Mouse (Mus musculus) bone marrow macrophage, adult 2 months (primary cell): ENCODE results near the gene Rnf123. TPM values are rescaled to one million over a fixed set of nuclear protein-coding genes. Genes with fewer than 3 reads are reported as not detected.
A peak's percentile ranks its signal among the peaks of the same experiment; 100 is the strongest.

Experiments
- H3K27ac ChIP-seq: 2 replicates; pipeline ENCODE4 v1.5.1; 2012; ENCODE audit warnings: low read depth, low read length; ENCODE audit not compliant: insufficient read depth
- H3K4me1 ChIP-seq: 2 replicates; pipeline ENCODE4 v1.6.1; 2012; ENCODE audit warnings: low read length; ENCODE audit not compliant: control insufficient read depth, insufficient read depth
- H3K4me3 ChIP-seq: 2 replicates; pipeline ENCODE4 v1.5.1; 2012; ENCODE audit warnings: mild to moderate bottlenecking, low read length, moderate library complexity; ENCODE audit not compliant: insufficient read depth
- CTCF ChIP-seq: IDR thresholded peaks from 2 replicates; pipeline ENCODE4 v1.5.1; 2012; ENCODE audit warnings: low read depth, mild to moderate bottlenecking, low read length, moderate library complexity
- POLR2A ChIP-seq: IDR thresholded peaks from 2 replicates; pipeline ENCODE4 v1.6.1; 2012; ENCODE audit warnings: mild to moderate bottlenecking, low read depth, low read length, borderline replicate concordance
- polyA plus RNA-seq: library from polyadenylated mRNA; stranded (reverse); fragments of >200 nt; gene quantifications from 2 replicates; pipeline ENCODE4 v1.2.4, GENCODE M21; 2012; ENCODE audit not compliant: missing spikeins, insufficient read depth, insufficient read length

The Rnf123 gene
- 23.5 and 24.9 TPM in 2 replicates for polyA plus RNA-seq

DNA sequence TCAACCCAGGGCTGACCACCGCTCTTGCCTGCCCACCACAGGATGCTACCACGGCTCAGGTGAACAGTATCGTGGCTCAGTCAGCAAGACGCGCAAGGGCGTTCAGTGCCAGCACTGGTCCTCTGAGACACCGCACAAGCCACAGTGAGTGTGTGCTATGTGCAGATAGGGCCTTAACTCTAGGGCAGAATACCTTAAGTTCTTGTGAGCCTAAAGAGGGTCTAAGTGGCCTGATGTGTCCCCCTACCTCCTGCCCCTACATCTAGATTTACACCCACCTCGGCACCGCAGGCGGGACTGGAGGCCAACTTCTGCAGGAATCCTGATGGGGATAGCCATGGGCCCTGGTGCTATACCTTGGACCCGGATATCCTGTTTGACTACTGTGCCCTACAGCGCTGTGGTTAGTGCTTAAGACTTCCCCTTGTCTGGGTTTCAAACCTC is at the start of gene Rnf123:
TSS of gene Rnf123 (minus strand) at position 359 of the 444 bp plus-strand sequence.
- Histone ChIP-seq H3K27ac (no peak within 1 kb of the TSS), H3K4me1 (peaks cover 5% of the 10 kb centered on the region), H3K4me3 (no peak within 1 kb of the TSS)
- no peak for TF ChIP-seq CTCF
- no peak for TF ChIP-seq POLR2A

DNA sequence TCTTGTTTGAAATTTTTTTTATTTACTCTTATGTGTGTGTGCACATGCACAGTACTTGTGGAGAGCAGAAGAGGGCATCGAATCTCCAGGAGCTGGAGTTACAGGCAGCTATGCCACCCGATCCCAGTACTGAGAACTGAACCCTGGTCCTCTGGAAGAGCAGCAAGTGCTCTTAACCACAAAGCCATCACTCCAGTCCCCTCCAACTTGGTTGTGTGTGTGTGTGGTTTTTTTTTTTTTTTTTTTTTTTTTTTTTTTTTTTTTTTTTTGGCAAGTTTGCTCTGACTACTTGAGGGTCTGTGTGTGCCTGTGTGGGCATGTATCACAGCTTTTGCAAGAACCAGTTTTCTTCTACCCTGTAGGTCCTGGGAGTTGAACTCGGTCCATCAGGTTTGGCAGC is 49.2 kb upstream of the Rnf123 start:
- Histone ChIP-seq H3K4me3 (no peak overlapping the region), H3K4me1 (peaks cover 35% of the 10 kb centered on the region), H3K27ac (no peak overlapping the region)
- TF ChIP-seq CTCF (no peak), POLR2A (no peak)

DNA sequence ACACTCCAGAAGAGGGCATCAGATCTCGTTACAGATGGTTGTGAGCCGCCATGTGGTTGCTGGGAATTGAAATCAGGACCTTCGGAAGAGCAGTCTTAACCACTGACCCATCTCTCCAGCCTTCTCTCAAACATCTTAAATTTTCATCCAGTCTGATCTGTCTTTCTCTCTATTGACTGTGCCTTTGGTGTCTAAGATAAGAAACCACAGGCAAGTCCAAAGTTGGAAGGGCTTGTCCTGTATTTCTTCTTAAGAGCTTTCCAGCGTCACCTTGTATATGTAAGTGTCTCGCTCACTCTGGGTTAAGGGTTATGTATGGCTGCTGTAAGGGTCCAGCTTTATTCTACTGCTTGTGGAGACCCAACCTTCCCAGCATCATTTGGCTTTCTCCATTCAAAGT is 48.4 kb upstream of the Rnf123 start:
- Histone ChIP-seq H3K4me3 (no peak overlapping the region), H3K4me1 (peaks cover 30% of the 10 kb centered on the region), H3K27ac (no peak overlapping the region)
- TF ChIP-seq CTCF, result no peak
- TF ChIP-seq POLR2A, result no peak

DNA sequence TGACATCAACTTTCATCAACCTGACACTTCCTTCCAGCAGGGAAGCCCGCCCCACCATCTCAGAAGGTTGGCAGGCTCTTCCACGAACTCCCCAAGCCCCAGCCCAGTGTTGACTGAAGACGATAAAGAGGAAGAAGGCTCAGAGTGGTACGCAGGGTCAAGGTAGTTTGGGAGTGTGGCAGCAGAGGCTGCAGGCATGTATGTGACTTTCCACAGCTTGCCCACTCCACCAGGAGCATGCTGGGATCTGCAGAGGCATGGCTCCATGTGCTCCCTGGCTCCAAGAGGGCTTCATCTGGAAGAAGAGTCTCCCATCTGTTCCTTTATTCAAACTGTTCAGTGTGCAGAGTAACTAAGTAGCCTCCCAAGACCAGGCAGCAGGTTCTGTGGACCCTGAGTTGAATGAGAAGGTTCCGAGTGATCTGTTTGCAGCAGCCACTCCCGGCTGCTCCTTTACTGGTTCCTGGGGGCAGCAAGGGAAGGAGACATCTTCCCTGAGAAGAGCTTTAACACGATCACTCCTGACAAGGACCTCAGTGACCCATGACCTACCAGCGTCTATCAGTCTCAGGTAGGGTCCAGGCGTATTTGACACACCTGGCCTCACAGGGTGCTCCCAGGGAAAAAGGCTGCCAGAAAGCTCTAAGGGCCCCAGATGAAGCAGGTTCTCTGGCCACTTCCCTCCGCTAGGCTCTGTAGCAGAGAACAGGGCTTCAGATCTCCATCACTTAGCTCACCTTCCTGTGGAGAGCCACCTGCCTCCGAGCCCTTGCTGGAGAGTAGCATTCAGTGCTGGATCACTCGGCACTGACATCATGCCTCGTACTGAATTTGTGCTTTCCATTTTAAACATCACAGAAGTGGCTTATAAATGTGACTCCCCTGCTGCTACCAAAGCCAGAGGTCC is 46.1 kb upstream of the Rnf123 start:
- H3K4me1 ChIP-seq, result peaks cover 38% of the 10 kb centered on the region
- TF ChIP-seq CTCF (no peak), POLR2A (no peak)

DNA sequence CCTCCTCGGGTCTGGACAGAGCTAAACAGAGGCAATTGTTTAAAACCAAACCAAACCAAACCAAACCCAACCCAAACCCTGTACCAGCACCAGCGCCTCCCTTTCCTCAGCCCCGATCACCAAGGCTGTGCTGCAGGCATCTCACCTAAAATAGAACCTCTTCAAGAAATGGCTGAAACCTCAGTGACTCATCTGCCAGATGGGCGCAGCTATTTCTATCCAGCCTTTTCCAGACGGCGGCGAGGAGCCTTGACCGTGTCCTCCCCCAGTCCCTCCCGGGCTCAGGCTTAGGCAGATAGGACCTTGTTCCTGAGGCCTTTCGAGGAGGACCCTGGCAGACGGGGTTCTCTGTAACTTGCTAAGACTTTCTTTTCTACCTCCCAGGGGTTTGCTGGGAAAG is 45.1 kb upstream of the Rnf123 start:
- Histone ChIP-seq H3K27ac (0 out of 2 replicates have a peak overlapping the region, but pooled peaks have one; percentile 4), H3K4me3 (no peak overlapping the region), H3K4me1 (peaks cover 45% of the 10 kb centered on the region)
- TF ChIP-seq CTCF (no peak), POLR2A (no peak)

More for the DNA sequence above, 46.1 kb upstream of the Rnf123 start:
- H3K4me3 ChIP-seq, result no peak overlapping the region
- no peak overlapping the region for H3K27ac ChIP-seq

DNA sequence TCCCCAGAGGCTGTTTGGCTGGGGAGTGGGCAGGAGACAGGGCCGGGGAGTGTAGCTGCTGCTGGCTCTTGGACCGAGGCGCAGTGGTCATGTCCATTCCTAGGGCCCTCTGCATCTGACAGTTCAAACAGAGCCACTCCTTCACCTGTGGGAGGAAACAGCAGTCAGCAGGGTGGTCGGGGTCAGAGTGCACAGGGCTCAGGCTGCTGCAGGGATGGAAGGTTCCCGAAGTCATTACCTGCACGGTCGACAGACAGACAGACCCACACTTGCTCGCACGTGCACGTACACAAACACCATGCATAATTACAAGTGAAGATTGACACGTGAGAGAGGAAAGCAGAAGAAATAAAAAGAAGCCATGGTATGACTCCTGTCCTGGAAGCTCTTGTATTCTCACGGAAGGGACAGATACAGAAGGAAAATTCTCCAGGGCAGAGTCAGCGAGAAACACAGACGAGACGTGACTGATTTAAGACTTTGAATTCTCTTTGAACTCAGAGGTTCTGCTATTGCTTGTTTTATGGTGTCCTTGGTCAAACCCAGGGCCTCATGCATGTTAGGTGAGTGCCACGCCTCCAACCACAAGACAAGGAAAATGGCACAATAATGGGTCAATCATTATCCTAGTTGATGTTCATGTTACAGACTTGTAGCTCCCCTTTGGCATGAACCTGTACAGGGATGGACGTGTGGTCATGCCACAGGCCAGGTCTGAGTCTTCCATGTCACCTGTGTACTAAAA is 43.5 kb upstream of the Rnf123 start:
- no peak overlapping the region for H3K4me3 ChIP-seq
- no peak for TF ChIP-seq CTCF
- no peak for TF ChIP-seq POLR2A
- no peak overlapping the region for H3K27ac ChIP-seq
- H3K4me1 ChIP-seq, result peaks cover 54% of the 10 kb centered on the region

DNA sequence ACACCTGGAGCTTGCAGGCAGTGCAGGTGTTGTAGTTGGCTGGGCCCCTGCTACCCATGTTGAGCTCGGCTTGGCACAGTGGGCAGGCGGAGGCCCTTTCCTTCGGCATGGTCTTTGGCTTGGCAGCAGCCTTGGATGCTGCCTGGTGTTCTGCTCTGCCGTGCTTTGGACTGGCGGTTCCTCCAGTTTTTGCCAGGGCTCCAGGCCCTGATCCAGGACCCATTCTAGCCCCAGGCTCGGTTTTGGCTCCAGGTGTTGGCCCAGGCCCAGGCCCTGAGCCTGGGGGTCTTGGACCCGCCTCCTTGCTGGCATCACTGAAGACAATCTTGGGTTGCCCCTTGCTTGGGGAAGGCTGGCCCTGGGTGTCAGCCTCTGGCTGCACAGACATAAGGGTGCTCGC is 42.6 kb upstream of the Rnf123 start:
- Histone ChIP-seq H3K27ac (no peak overlapping the region), H3K4me1 (peaks cover 63% of the 10 kb centered on the region), H3K4me3 (no peak overlapping the region)
- TF ChIP-seq POLR2A (no peak), CTCF (no peak)

DNA sequence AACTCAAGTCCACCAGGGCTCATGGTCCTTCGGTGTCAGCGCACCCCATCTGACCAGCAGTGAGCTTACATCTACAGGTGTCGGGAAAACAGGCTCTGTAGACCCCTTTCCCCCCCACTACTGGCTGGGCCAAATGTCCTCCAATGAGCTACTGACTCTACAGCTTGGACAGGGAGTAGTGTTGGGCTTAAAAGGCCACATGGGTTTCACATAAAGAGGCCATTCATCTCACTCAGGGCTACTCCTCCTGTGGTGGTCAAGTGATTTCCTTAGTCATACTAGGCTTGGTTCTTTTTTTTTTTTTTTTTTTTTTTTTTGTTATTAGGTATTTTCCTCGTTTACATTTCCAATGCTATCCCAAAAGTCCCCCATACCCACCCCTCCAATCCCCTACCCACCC is 40.8 kb upstream of the Rnf123 start:
- TF ChIP-seq POLR2A, result no peak
- no peak for TF ChIP-seq CTCF
- peaks cover 72% of the 10 kb centered on the region for H3K4me1 ChIP-seq
- peak overlapping the region; percentile 61 for H3K27ac ChIP-seq
- no peak overlapping the region for H3K4me3 ChIP-seq

DNA sequence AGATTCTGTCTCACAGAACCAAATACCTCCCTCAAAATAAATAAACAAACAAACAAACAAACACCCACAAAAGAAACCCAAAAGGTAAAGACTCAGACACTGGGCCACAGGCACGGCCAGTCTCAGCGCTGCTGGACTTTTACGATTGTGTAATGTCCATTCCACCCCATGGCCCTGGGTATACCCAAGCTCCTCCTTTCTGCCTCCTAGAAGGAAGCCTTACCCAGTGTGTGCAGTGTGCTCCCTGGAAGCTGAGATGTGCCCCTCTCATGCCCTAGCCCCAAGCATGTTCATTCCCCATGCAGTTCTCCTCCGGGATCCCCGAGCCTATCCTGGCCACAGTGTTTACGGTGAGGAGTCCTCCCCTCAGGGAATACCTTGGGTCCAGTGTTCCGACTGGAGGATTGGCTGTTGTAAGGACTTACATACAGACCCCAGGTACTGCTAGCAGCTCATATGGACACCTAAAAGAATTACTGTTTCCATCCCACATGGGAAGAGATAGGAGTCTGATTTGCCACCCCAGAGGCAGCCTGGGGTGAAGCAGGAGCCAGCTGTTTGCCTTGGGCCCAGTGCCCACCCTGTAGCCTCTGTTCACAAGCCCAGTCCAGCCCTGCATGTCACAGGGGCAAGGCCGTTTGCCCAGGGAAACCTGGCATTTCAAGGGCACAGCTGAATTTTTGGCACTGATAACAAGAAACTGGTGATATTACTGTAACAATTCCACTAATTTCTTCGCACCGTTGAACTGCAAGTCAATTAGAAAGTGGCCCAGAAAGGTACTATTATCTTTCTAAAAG is 38.2 kb upstream of the Rnf123 start:
- peak overlapping the region; percentile 98 for H3K27ac ChIP-seq
- peaks cover 70% of the 10 kb centered on the region for H3K4me1 ChIP-seq
- TF ChIP-seq POLR2A (no peak), CTCF (no peak)
- no peak overlapping the region for H3K4me3 ChIP-seq
